Mouse (Mus musculus): ENCODE results near the gene Syk.

Gene Syk

DNA sequence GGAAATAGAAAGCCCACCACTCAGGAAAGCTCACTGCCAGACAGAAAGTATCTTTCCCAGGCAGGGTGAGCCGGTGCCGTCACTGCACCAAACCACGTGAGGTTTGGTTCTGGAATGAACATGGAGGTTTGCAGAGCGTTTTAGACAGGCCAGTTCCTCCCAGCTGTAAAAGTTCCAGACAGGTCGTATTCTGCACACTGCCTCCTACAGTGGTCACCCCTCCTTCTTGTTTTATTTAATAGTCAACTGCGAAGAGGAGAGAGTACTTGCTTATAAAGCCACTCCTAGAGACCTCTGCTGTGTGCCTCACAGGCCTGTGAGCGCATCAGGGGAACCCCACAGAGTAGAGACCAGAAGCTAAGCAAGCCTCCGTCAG lies 69.3 kb downstream of the Syk start:
- DNase-seq = no peak

DNA sequence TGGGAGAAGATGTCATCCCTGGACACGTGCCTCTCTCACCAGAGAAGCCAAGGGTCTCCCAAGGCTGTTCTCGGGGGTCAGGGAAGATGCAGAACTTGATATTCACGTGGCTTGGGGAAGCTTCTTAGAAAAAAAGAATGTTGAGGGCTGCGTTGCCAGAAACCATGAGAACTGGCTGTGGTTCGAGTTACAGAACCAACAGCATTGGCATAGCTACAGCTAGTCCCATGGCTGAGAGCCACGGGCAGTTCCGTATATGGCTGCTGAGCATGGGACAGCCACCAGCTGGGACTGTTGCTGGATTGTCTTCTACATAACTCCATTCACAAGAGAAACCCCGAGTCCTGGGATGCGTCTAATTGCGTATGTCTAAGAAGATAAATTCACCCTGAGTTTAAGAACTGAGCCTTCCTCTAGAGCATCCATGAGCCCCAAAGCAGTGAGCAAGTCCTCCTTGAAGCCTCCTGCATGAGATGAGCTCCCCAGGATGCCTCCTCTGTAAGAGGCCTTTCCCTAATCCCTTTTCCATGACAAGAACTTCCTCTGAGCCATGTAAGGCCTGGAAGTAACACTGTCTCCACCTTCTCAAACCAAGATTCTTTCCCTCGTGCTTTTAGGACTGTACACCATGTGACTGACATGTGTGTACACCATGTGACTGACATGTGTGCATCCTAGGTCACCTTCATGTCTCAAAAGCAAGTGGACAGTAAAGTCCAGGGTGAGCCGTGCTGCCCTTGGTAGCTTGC lies 71.3 kb downstream of the Syk start:
- DNase-seq = peak; percentile 35 to 47

DNA sequence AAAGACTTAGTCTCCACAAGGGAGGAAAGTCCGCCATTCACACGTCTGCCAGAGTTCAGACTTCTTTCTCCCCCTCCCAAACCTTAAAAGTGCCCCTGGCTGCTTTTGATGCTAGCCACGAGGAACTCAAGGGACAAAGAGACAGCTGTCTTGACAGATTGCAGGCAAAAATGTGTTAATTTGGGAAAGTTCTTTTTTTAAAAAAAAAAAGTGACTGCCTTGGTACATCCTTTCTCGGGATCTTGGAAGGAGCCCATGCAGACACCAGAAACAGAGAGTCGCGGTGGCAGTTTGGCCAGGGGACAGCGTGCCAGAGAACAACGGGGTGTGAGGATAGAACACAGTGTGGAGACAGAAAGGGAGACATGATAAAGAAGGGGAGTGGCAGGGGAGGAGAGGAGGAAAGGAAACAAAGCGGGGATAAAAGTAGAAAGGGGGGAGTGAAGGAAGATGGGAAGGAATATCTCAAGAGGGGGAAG lies 71.9 kb downstream of the Syk start:
- DNase-seq = no peak

DNA sequence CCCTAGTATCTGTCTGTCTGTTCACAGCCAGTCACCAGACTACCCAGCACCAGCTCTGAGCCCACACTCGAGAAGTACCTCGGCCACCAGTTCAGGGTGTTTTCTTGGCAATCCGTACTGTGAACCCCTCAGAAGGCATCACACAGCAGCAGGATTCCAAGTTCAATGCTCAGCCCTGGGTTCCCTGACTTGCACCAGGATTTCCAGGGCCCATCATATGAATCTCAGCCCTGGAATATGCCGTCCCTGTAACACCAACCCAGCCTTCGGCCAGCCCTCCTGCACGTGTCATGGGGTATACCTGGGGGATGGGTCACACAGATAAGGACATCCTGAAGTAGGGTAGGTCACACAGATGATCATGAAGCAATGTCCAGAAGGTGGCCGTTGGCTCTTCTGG lies 75.0 kb downstream of the Syk start:
- DNase-seq = no peak

DNA sequence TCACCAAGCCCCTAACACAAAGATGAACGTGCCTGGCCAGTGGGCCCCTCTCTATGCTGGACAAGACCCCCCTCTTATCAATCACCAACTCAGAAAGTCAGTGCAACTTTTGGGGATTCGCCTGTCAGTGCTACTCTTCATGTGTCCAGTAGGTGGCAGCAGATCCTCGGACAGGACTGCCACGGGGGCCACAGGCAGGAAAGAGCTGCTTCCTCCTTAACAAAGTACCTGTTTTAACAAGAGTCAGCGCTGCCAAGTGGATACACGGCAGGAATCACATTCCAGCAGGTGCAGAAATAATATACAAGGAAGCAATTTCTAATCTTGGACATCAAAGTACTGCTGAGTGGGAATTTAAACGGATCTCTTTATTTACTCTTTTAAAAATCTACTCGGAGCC lies 75.5 kb downstream of the Syk start:
- DNase-seq = peak; percentile 71 to 75

DNA sequence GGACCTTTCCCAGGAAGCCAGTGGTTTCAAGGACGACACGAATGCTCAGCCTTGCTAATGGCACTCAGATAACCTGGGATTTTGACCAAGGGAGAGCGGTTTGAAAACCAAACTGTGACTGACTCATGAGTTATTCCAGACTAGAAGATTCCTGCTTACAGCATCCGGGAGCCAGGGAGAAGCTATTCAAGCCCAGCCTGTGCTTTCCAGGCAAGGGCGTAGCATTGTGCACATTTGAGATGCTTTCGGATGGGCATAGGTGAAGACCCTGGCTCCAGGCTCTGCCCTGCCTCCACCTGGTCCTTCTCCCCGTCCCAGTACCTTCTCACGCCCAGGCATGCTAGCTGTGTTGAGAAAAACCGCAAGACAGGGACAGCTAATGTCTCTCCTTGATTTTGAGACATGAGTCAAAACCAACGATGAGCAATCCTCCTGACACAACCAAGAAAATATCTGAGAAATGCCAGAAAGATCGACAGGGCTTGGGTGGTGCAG lies 76.2 kb downstream of the Syk start:
- DNase-seq = no peak

DNA sequence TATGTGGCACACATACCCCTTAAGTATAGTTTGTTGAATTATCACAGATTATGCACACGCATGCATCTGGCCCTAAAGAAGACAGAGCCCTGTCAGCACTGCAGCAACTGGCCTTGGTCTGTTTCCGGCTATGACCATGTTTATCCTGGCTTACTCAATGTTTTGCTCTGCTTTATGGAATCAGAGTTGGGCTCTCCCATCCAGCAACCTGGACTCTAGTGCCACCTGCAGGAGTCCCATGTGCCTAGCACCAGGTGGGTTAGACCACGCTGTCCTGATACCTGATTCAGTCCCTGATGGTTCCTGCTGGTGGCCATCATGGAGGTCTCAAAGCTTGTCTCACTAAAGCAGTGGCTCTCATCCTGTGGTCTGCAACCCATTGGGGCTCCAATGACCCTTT lies 86.9 kb downstream of the Syk start:
- peak in 1 of 2 experiments; percentile 31 for DNase-seq

DNA sequence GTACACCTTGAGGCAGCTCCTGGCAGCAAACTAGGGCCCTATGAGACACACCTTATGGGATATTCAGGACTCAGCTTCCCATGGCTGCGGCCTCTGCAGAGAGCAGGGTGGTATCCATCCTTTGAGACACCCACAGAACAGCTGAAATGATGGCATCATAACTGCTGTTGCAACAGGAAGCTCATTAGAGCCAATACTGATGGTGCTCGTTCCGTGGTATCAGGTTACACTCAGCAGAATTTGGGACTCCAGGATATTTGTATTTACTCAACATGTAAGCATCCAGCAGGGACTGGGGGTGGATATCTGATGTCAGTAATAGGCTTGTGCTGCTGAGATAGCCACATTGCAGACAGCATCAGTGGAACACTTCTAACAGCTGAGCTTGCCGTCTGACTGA lies 90.3 kb downstream of the Syk start:
- no peak for DNase-seq

DNA sequence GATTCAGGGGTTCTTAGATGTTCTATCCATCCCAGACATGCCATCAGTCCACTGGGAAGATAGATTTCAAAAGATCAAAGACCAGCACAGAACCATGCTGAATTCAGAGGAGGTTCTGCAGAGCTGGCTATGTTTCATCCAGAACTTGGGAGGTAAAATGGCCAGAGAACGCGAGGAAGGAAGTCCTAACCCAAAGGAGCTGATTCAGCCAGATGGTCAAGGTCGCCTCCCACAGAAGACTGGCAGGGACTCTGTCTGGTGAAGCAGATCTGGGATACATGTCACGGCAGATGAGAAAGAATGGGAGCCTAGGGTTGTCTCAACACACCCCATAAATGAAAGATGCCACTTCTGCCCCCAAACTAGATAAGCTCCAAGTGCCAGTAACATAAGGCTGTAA lies 90.9 kb downstream of the Syk start:
- no peak for DNase-seq

DNA sequence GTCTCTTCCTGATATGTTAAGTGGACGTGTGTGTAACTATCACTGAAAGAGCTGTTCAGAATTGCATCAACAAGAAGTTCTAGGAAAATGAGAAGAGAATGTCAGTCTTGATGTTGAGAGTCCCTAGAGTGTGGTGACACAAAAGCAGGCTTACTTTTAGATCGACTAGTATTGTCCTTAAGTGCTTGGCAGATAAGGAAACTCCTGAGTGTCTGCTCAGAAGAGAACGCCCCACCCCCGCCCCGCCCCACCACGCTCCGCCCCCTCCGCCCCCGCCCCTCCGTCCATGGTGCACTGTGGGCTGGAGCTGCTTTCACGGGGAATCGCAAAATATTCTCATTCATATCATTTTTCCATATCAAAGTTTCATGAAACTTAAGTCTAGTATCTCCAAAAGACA lies 91.9 kb downstream of the Syk start:
- no peak for DNase-seq

DNA sequence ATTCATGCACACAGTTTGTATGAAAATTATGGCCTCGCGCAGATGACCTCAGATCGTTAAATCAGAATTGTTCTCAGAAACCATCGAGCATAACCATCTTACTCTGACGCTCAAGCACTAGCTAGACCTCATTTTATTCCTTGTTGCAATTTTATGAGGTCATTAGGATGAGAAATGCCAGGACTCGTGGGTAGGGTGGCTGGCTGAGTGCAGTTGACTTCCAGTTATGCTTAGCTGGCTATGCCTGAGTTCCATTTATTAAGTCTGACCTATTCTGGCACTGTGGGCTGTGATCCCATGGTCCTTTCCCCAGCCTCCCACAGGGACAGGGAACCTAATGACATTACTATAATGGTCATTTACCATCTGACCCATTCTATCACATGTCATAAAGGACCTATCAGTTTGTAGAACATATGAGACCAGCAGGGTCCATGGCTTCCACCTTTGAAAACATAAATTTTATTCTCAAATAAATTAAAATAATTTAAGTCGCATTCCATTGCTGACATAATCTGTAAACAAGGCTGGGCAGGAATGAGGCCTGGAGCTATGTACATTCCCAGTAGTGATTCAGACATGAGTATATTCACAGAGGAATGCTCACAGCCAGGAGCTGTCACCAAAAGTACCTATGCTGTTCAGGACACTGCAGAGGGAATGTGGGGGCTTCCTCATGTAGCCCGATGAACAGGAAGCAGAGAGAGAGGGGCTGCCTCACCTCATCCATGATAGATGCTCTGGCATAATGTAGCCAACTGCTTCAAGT lies 92.7 kb downstream of the Syk start:
- DNase-seq = no peak

DNA sequence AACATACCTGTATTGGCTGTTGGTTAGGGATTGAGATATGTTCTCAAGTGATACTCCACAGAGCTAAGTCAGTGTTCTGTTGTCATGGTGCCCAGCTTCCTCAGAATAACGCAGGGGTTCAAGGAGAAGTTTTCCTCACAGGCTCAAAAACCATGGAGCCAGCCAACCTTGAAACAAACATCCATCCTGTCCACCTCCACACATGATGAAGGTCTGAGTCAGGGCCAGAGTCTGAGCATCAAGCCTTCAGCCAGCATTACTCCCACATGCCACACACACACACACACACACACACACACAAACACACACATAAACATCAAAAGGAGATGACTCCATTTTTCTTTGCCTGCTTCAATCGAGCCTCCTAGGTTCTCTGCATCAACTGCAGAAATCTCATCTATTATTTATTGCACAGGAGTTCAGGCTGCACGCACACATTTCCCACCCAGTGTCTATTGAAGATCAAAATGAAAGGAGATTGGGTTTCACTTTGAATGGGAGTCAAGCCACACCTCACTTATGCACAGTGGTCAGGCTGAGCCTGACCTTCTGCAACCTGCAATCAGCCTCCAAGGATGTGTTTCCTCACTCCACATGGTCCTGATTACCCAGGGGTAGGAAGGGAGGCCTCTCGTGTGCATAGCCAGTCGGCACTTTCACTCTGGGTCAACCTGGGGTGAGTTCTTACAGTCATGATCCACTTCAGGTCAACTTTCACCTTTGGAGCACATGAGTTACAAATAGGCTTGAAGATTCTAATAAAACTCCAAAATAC lies 93.9 kb downstream of the Syk start:
- DNase-seq = no peak

DNA sequence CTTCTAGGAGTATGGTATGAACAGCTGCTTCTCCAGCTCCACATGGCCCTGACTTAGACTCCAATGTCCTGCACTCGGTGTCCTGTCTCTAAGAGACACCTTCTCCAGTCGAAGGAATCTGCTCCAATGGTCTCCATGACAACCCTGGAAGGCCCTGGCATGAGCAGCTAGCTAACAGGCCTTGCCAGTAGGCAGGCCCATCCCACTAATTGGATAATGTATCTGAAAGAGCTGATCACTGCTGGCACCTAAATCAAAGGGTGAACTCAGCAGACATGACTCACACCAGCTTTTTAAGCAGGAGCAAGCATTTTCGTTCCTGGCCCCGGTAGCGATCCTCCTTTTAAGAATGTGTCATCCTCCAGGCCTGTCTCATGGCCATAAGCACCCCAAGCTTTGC lies 96.9 kb downstream of the Syk start:
- no peak for DNase-seq

DNA sequence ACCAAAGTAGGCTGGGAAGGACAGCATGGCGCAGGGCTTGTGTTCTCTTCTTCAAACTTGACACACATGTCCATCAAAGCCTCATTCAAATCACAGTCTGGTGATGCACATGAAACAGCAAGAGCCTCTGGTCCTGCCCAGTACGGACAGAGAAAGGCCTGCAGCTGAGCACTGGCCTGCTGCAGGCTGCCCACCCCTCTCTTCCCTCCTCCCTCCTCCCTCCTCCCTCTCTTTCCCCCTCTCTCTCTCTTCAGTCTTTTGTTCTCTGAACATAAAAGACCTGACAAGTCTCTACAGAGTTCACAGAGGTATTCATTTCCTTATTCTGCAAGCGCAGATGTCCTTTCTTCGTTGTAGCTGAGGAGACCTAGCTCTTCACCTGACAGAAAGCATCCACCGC lies 99.1 kb downstream of the Syk start:
- no peak for DNase-seq

DNA sequence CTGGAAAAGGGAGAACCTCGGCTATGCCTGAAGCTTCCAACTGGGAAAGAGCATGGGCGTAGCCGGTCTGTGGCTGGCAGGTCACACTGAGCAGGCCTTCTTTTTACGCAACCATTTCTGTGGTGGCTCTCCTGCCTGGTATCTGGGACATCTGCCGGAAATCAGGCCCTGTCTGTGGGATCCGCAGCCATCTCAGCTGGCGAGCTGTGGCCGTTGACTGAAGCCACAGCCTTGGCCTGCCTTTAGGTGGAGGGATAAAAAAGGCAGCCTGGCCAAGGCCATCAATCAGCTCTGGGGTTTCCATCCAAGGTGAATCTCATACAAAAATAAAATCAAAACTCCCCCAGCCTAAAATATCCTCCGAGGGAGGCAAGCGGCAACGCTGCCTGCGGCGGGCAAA lies 107.5 kb downstream of the Syk start:
- DNase-seq = no peak

DNA sequence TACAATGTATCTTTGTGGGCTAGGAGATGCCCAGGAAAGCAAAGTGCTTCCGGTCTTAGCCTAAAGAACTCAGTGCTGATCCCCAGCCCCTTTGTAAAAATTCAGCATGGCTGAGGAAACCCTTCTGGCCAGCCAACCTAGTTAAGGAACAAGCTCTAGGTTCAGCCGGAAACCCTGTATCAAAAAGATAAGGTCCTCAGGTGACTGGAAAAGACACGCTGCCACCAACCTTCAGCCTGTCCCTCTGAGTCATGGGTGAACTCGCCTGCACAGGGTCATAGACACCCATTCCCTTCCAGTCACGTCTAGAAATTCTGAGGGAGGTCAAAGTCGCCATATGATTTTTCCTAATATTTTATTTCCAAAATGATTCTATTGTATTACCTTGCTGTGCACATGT lies 109.3 kb downstream of the Syk start:
- DNase-seq = no peak

DNA sequence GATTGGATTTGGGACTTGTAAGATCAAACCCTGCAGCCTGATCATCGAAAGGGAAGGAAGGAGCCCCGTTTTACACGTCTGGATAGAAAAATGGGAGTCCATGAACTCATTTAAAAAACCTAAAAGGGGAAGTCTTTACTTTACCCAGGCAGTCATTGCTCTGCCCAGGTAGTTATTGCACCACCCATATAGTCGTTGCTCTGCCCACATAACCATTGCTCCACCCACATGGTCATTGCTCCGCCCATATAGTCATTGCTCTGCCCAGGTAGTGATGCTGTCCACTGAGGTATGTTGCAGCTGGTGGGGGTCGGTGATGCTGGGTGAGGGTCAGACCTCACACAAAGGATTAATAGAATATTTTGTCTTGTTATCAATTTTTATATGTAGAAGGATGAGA lies 111.9 kb downstream of the Syk start:
- no peak for DNase-seq

Measured in kidney, postnatal 4 days (tissue).